Mouse (Mus musculus): Measurements from ENCODE around the gene Olfr310. TPM values are rescaled to one million over a fixed set of nuclear protein-coding genes. Genes with fewer than 3 reads are reported as not detected.

The Olfr310 gene
- polyA plus RNA-seq (2012; rRNA removed) (not detected in 2 replicates), polyA plus RNA-seq (2014; fragmentation: Nextera tagmentation; extraction: Ambion mirVana) (not detected in 2 replicates)

GRCm38 (mm10) chr7:86277072-86277471 lies at the start of gene Olfr310:
Gene Olfr310 (minus strand): TSS chr7:86277172.
- H3K36me3 ChIP-seq (ENCODE audit: control insufficient read depth, insufficient read depth, low read length), result no peaks in the 10 kb centered on the region
- no peak within 1 kb of the TSS for H3K27ac ChIP-seq (replicated peaks; ENCODE audit: low read depth, low read length)
- no peak for TF ChIP-seq POLR2A (IDR thresholded peaks at IDR 0.05; ENCODE audit: borderline replicate concordance, extremely low read depth, insufficient read depth, insufficient read length)
- no peak within 1 kb of the TSS for H3K9ac ChIP-seq (ENCODE audit: low read depth, low read length, severe bottlenecking)
- H3K9me3 ChIP-seq (ENCODE audit: control insufficient read depth, low read length), result no peaks in the 10 kb centered on the region
- no peaks in the 10 kb centered on the region for H3K27me3 ChIP-seq (ENCODE audit: control insufficient read depth, insufficient read depth, low read length)
- H3K4me2 ChIP-seq (replicated peaks; ENCODE audit: low read depth, low read length, severe bottlenecking), result no peak within 1 kb of the TSS
- no peak within 1 kb of the TSS for H3K4me3 ChIP-seq (replicated peaks; ENCODE audit: low read length)
- H3K4me1 ChIP-seq (ENCODE audit: control insufficient read depth, insufficient read depth, low read length), result no peaks in the 10 kb centered on the region
- WGBS, result 52% methylated on average over 1 of the region's 1 CpGs
- DNase-seq (ENCODE audit: low spot score) (no peak), ATAC-seq (ENCODE audit: low FRiP score, low read depth) (no peak)

GRCm38 (mm10) chr7:86325530-86325929 lies 48.6 kb upstream of the Olfr310 start, which contains the start of gene Olfr308:
Gene Olfr308 (minus strand): TSS chr7:86325630.
- no peak for DNase-seq (ENCODE audit: low spot score)
- Histone ChIP-seq H3K36me3 (ENCODE audit: control insufficient read depth, insufficient read depth, low read length) (no peaks in the 10 kb centered on the region), H3K27ac (replicated peaks; ENCODE audit: low read depth, low read length) (no peak within 1 kb of the TSS), H3K9ac (ENCODE audit: low read depth, low read length, severe bottlenecking) (no peak within 1 kb of the TSS), H3K9me3 (ENCODE audit: control insufficient read depth, low read length) (no peaks in the 10 kb centered on the region), H3K4me3 (replicated peaks; ENCODE audit: low read length) (no peak within 1 kb of the TSS), H3K4me1 (ENCODE audit: control insufficient read depth, insufficient read depth, low read length) (no peaks in the 10 kb centered on the region), H3K27me3 (ENCODE audit: control insufficient read depth, insufficient read depth, low read length) (no peaks in the 10 kb centered on the region), H3K4me2 (replicated peaks; ENCODE audit: low read depth, low read length, severe bottlenecking) (no peak within 1 kb of the TSS)
- TF ChIP-seq POLR2A (IDR thresholded peaks at IDR 0.05; ENCODE audit: borderline replicate concordance, extremely low read depth, insufficient read depth, insufficient read length), result no peak
- no peak for ATAC-seq (ENCODE audit: low FRiP score, low read depth)

- Histone ChIP-seq H3K9ac (ENCODE audit: low read depth, low read length, severe bottlenecking) (no peak overlapping the region), H3K4me3 (replicated peaks; ENCODE audit: low read length) (no peak overlapping the region), H3K4me2 (replicated peaks; ENCODE audit: low read depth, low read length, severe bottlenecking) (no peak overlapping the region), H3K9me3 (ENCODE audit: control insufficient read depth, low read length) (no peaks in the 10 kb centered on the region), H3K4me1 (ENCODE audit: control insufficient read depth, insufficient read depth, low read length) (no peaks in the 10 kb centered on the region), H3K27me3 (ENCODE audit: control insufficient read depth, insufficient read depth, low read length) (no peaks in the 10 kb centered on the region), H3K36me3 (ENCODE audit: control insufficient read depth, insufficient read depth, low read length) (no peaks in the 10 kb centered on the region), H3K27ac (replicated peaks; ENCODE audit: low read depth, low read length) (no peak overlapping the region)
- no peak for DNase-seq (ENCODE audit: low spot score)
- TF ChIP-seq POLR2A (IDR thresholded peaks at IDR 0.05; ENCODE audit: borderline replicate concordance, extremely low read depth, insufficient read depth, insufficient read length), result no peak
- ATAC-seq (ENCODE audit: low FRiP score, low read depth), result no peak
- 92% methylated on average over 2 of the region's 2 CpGs for WGBS
Observed at GRCm38 (mm10) chr7:86321323-86321722, 44.4 kb upstream of the Olfr310 start.

GRCm38 (mm10) chr7:86313608-86314007 lies 36.6 kb upstream of the Olfr310 start, which contains the start of gene Olfr309:
Gene Olfr309 (minus strand): TSS chr7:86313708.
- no peaks in the 10 kb centered on the region for H3K4me1 ChIP-seq (ENCODE audit: control insufficient read depth, insufficient read depth, low read length)
- H3K9me3 ChIP-seq (ENCODE audit: control insufficient read depth, low read length), result no peaks in the 10 kb centered on the region
- no peak within 1 kb of the TSS for H3K9ac ChIP-seq (ENCODE audit: low read depth, low read length, severe bottlenecking)

GRCm38 (mm10) chr7:86246208-86246607 lies 30.8 kb downstream of the Olfr310 start, which contains the start of gene Vmn2r76:
Gene Vmn2r76 (minus strand): TSS chr7:86246308.
- no peak within 1 kb of the TSS for H3K4me2 ChIP-seq (replicated peaks; ENCODE audit: low read depth, low read length, severe bottlenecking)
- H3K4me1 ChIP-seq (ENCODE audit: control insufficient read depth, insufficient read depth, low read length), result no peaks in the 10 kb centered on the region
- H3K27me3 ChIP-seq (ENCODE audit: control insufficient read depth, insufficient read depth, low read length), result no peaks in the 10 kb centered on the region
- no peaks in the 10 kb centered on the region for H3K36me3 ChIP-seq (ENCODE audit: control insufficient read depth, insufficient read depth, low read length)
- no peak within 1 kb of the TSS for H3K9ac ChIP-seq (ENCODE audit: low read depth, low read length, severe bottlenecking)
- no peak within 1 kb of the TSS for H3K4me3 ChIP-seq (replicated peaks; ENCODE audit: low read length)
- no peak within 1 kb of the TSS for H3K27ac ChIP-seq (replicated peaks; ENCODE audit: low read depth, low read length)
- H3K9me3 ChIP-seq (ENCODE audit: control insufficient read depth, low read length), result no peaks in the 10 kb centered on the region
- DNase-seq (ENCODE audit: low spot score), result no peak
- no peak for TF ChIP-seq POLR2A (IDR thresholded peaks at IDR 0.05; ENCODE audit: borderline replicate concordance, extremely low read depth, insufficient read depth, insufficient read length)
- 64% methylated on average over 1 of the region's 1 CpGs for WGBS
- no peak for ATAC-seq (ENCODE audit: low FRiP score, low read depth)

More at GRCm38 (mm10) chr7:86313608-86314007, 36.6 kb upstream of the Olfr310 start, which contains the start of gene Olfr309:
- Histone ChIP-seq H3K4me3 (replicated peaks; ENCODE audit: low read length) (no peak within 1 kb of the TSS), H3K27me3 (ENCODE audit: control insufficient read depth, insufficient read depth, low read length) (no peaks in the 10 kb centered on the region), H3K27ac (replicated peaks; ENCODE audit: low read depth, low read length) (no peak within 1 kb of the TSS), H3K4me2 (replicated peaks; ENCODE audit: low read depth, low read length, severe bottlenecking) (no peak within 1 kb of the TSS), H3K36me3 (ENCODE audit: control insufficient read depth, insufficient read depth, low read length) (no peaks in the 10 kb centered on the region)
- ATAC-seq (ENCODE audit: low FRiP score, low read depth) (no peak), DNase-seq (ENCODE audit: low spot score) (no peak)
- no peak for TF ChIP-seq POLR2A (IDR thresholded peaks at IDR 0.05; ENCODE audit: borderline replicate concordance, extremely low read depth, insufficient read depth, insufficient read length)
- WGBS, result 73% methylated on average over 2 of the region's 2 CpGs

Small RNAs within 50 kb of the gene (microRNA-seq; reads per million reads assigned to microRNA genes)
- not detected for gene Gm23192

Other genes starting within 250 kb of the Olfr310 start
- gene Vmn2r75, start 105.4 kb downstream of the Olfr310 start, polyA plus RNA-seq (2012; rRNA removed), result not detected in 2 replicates
- gene Vmn2r75, start 105.4 kb downstream of the Olfr310 start, polyA plus RNA-seq (2014; fragmentation: Nextera tagmentation; extraction: Ambion mirVana), result not detected in 2 replicates
- gene Vmn2r76, start 30.9 kb downstream of the Olfr310 start, polyA plus RNA-seq (2012; rRNA removed), result not detected in 2 replicates
- gene Vmn2r76, start 30.9 kb downstream of the Olfr310 start, polyA plus RNA-seq (2014; fragmentation: Nextera tagmentation; extraction: Ambion mirVana), result not detected in 2 replicates
- gene Olfr309, start 36.5 kb upstream of the Olfr310 start, polyA plus RNA-seq (2012; rRNA removed), result not detected in 2 replicates
- gene Olfr309, start 36.5 kb upstream of the Olfr310 start, polyA plus RNA-seq (2014; fragmentation: Nextera tagmentation; extraction: Ambion mirVana), result not detected in 2 replicates
- not detected in 2 replicates for gene Olfr308, start 48.5 kb upstream of the Olfr310 start, polyA plus RNA-seq (2012; rRNA removed)
- not detected in 2 replicates for gene Olfr308, start 48.5 kb upstream of the Olfr310 start, polyA plus RNA-seq (2014; fragmentation: Nextera tagmentation; extraction: Ambion mirVana)
- not detected in 2 replicates for gene Olfr307, start 60.4 kb upstream of the Olfr310 start, polyA plus RNA-seq (2012; rRNA removed)
- not detected in 2 replicates for gene Olfr307, start 60.4 kb upstream of the Olfr310 start, polyA plus RNA-seq (2014; fragmentation: Nextera tagmentation; extraction: Ambion mirVana)
- gene Olfr305, start 89.8 kb upstream of the Olfr310 start, polyA plus RNA-seq (2012; rRNA removed), result not detected in 2 replicates
- not detected in 2 replicates for gene Olfr305, start 89.8 kb upstream of the Olfr310 start, polyA plus RNA-seq (2014; fragmentation: Nextera tagmentation; extraction: Ambion mirVana)
- gene Olfr304, start 109.5 kb upstream of the Olfr310 start, polyA plus RNA-seq (2012; rRNA removed), result not detected in 2 replicates
- not detected in 2 replicates for gene Olfr304, start 109.5 kb upstream of the Olfr310 start, polyA plus RNA-seq (2014; fragmentation: Nextera tagmentation; extraction: Ambion mirVana)
- not detected in 2 replicates for gene Olfr303, start 120.6 kb upstream of the Olfr310 start, polyA plus RNA-seq (2012; rRNA removed)
- gene Olfr303, start 120.6 kb upstream of the Olfr310 start, polyA plus RNA-seq (2014; fragmentation: Nextera tagmentation; extraction: Ambion mirVana), result not detected in 2 replicates
- not detected in 2 replicates for gene Olfr301, start 126.7 kb upstream of the Olfr310 start, polyA plus RNA-seq (2012; rRNA removed)
- gene Olfr301, start 126.7 kb upstream of the Olfr310 start, polyA plus RNA-seq (2014; fragmentation: Nextera tagmentation; extraction: Ambion mirVana), result not detected in 2 replicates
- gene Olfr299, start 182.7 kb upstream of the Olfr310 start, polyA plus RNA-seq (2012; rRNA removed), result not detected in 2 replicates
- gene Olfr299, start 182.7 kb upstream of the Olfr310 start, polyA plus RNA-seq (2014; fragmentation: Nextera tagmentation; extraction: Ambion mirVana), result not detected in 2 replicates
- gene Olfr298, start 215.3 kb upstream of the Olfr310 start, polyA plus RNA-seq (2012; rRNA removed), result not detected in 2 replicates
- gene Olfr298, start 215.3 kb upstream of the Olfr310 start, polyA plus RNA-seq (2014; fragmentation: Nextera tagmentation; extraction: Ambion mirVana), result not detected in 2 replicates
- not detected in 2 replicates for gene Olfr297, start 242.8 kb upstream of the Olfr310 start, polyA plus RNA-seq (2012; rRNA removed)
- gene Olfr297, start 242.8 kb upstream of the Olfr310 start, polyA plus RNA-seq (2014; fragmentation: Nextera tagmentation; extraction: Ambion mirVana), result not detected in 2 replicates